Mouse (Mus musculus) small intestine, adult 2 months (tissue): ENCODE results near the gene Dcst2.

ENCODE experiments used
- CTCF ChIP-seq: fragments of 200-500 bp; IDR thresholded peaks from 2 replicates; pipeline ENCODE4 v1.5.1; 2012; ENCODE audit warnings: low read depth, mild to moderate bottlenecking, control low read depth, inconsistent platforms, low read length, moderate library complexity, mixed read lengths; ENCODE audit not compliant: insufficient replicate concordance, insufficient read length; ENCODE audit errors: extremely low read depth
- POLR2A ChIP-seq: fragments of 200-500 bp; IDR thresholded peaks from 2 replicates; pipeline ENCODE4 v1.6.1; 2012; ENCODE audit warnings: low read depth, mild to moderate bottlenecking, control low read depth, inconsistent platforms, low read length, moderate library complexity

DNA sequence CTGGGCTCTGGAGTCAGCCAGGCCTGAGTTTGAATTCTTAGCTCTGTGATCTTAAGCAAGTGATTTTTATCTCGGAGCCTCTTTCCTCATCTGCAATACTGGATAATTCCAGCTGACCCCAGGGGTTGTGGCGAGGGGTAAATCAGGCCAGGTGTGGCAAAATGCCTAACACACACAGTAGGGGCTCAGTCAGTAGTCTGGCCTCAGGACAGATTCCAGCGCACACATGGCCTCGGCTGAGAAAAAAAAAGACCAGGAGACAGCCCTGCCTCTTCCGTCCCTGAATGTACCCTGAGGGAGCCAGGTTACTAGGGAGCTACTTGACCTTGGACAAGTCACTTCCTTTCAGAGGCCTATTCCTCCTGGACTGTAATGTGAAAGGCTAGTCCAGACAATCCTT lies 21.2 kb downstream of the Dcst2 start:
- TF ChIP-seq CTCF (no peak), POLR2A (no peak)
